Mouse (Mus musculus) thymus, adult 2 months (tissue): ENCODE measurements at regions not wholly inside any gene's neighbourhood (a gene's known extent, or its start where the extent isn't known, plus 50 kb on each side); places are given as distances from the start of the nearest gene placed in this dataset.
"Not testable (repeated sequence)": the region's sequence is repeated elsewhere in the genome, so short reads cannot be mapped to it uniquely, and the experiment has no call there.

Experiments
- DNase-seq: peaks from one replicate; pipeline ENCODE4 v3.0.0; 2021
- H3K27ac ChIP-seq: fragments of 200-500 bp; 2 replicates; pipeline ENCODE4 v1.5.1; 2012; ENCODE audit warnings: low read length, control low read depth; ENCODE audit not compliant: control insufficient read depth, insufficient read depth
- H3K27me3 ChIP-seq: fragments of 200-500 bp; 2 replicates; pipeline ENCODE4 v1.6.1; 2012; ENCODE audit warnings: mild to moderate bottlenecking, low read length, moderate library complexity, mixed read lengths; ENCODE audit not compliant: control insufficient read depth, insufficient read depth
- H3K36me3 ChIP-seq: fragments of 200-500 bp; 2 replicates; pipeline ENCODE4 v1.6.1; 2012; ENCODE audit warnings: mild to moderate bottlenecking, low read length, moderate library complexity; ENCODE audit not compliant: control insufficient read depth, insufficient read depth
- H3K4me1 ChIP-seq: fragments of 200-500 bp; replicated peaks from 2 replicates; pipeline ENCODE4 v1.6.1; 2012; ENCODE audit warnings: low read length; ENCODE audit not compliant: control insufficient read depth, insufficient read depth
- H3K4me3 ChIP-seq: fragments of 200-500 bp; 2 replicates; pipeline ENCODE4 v1.5.1; 2012; ENCODE audit warnings: mild to moderate bottlenecking, low read length, control low read depth, moderate library complexity; ENCODE audit not compliant: control insufficient read depth, insufficient read depth
- CTCF ChIP-seq: fragments of 200-500 bp; IDR thresholded peaks from 2 replicates; pipeline ENCODE4 v1.5.1; 2012; ENCODE audit warnings: mild to moderate bottlenecking, control low read depth, low read length, moderate library complexity, borderline replicate concordance; ENCODE audit not compliant: control insufficient read depth, poor library complexity, insufficient read depth; ENCODE audit errors: extremely low read depth
- POLR2A ChIP-seq: fragments of 200-500 bp; IDR thresholded peaks from 2 replicates; pipeline ENCODE4 v1.6.1; 2012; ENCODE audit warnings: mild to moderate bottlenecking, low read length, control low read depth, moderate library complexity; ENCODE audit not compliant: control insufficient read depth, poor library complexity, insufficient read depth; ENCODE audit errors: extremely low read depth
- WGBS: fragments of 180-500 bp; shearing (Covaris S2); methylation state at CpG from one replicate; pipeline ENCODE4 v1.1.7; 2018; 5-methylcytosine and 5-hydroxymethylcytosine counted together

DNA sequence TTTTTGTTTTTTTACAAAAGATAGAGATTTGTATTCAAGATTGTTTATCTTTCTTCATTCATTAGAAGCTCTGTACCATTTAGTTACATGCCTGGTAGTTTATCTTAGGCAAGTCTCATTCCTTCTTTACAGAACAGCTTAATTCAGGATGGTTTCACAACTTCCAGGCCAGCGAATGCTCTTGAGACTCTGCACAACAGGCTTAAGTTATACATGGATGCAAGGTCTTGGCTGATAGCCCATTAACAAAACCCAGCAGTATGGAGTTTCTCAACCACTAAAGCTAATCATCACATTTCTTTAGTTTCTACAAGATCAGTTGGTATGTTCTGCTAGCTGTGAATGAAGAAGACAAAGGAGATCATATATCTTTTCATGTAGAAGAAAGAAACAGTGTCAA, 272.9 kb upstream of the Slc10a2 start:
- Histone ChIP-seq H3K27me3 (no peaks in the 10 kb centered on the region), H3K36me3 (no peaks in the 10 kb centered on the region), H3K27ac (no peak overlapping the region), H3K4me1 (no peaks in the 10 kb centered on the region), H3K4me3 (no peak overlapping the region)
- TF ChIP-seq POLR2A, result no peak
- no peak for TF ChIP-seq CTCF
- DNase-seq, result no peak
- 95% methylated on average over 1 of the region's 1 CpGs for WGBS

DNA sequence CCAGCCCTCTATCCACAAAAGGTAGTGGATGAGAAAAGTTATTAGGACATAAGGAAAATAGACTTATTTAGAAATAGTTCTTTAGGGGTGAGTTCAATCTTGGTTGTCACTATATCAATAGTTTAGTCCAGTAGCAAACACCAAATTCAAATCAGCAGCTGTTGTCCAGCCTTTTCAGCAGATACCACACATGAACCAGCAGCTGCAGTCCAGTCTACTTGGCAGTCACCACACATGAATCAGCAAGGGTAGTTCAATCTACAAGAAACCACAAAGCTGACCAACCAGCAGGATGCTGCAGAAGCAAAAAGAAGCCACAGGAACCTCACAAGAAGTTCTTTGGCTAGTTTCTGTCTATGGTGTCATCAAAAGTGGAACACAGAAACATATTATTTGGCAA, 234.8 kb upstream of the Slc10a2 start:
- no peaks in the 10 kb centered on the region for H3K4me1 ChIP-seq
- H3K27ac ChIP-seq, result no peak overlapping the region
- no peak overlapping the region for H3K4me3 ChIP-seq
- TF ChIP-seq CTCF, result no peak
- TF ChIP-seq POLR2A, result no peak
- DNase-seq, result no peak
- no peaks in the 10 kb centered on the region for H3K27me3 ChIP-seq
- H3K36me3 ChIP-seq, result no peaks in the 10 kb centered on the region

DNA sequence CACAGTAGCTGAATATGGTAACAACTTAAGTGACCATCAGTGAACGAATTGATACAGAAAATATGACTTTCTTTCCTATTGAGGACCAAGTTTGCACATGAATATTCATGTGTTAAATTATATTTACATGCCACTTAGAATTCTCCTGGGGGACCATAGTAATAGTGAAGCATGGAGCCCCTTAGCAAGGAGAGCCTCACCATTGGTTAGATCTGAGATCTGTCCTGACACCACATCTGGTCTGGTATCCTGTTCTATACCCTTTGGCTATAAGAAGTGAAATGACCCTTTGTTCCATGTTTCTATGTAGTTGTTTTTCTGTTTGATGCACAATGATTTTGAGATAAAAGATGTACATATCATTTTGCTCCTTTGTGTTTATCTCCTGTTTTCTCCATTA, 209.4 kb upstream of the Slc10a2 start:
- Histone ChIP-seq H3K4me1 (no peaks in the 10 kb centered on the region), H3K27me3 (no peaks in the 10 kb centered on the region), H3K36me3 (no peaks in the 10 kb centered on the region), H3K27ac (no peak overlapping the region), H3K4me3 (no peak overlapping the region)
- no peak for TF ChIP-seq POLR2A
- no peak for TF ChIP-seq CTCF
- no peak for DNase-seq
- WGBS, result 84% methylated on average over 1 of the region's 1 CpGs

DNA sequence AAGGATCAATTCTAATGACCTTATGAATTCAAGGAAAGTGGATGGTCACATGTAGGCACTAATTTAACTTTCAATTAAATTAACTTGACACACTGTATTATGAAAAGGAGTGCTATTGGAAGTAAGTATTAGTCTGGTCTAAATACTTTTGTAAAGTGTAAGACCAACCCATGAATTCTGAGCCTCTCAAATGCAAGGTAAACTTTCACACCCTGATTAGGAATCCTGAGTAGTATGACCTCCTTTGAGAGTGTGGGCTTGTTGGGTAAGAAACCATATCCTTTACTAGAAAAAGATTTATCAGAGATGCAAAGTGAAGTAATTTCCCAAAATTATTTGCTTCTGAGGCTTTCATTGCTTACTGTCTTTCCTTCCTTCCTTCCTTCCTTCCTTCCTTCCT, 194.8 kb upstream of the Slc10a2 start:
- Histone ChIP-seq H3K27me3 (no peaks in the 10 kb centered on the region), H3K4me1 (no peaks in the 10 kb centered on the region), H3K27ac (no peak overlapping the region), H3K4me3 (no peak overlapping the region), H3K36me3 (no peaks in the 10 kb centered on the region)
- no peak for DNase-seq
- TF ChIP-seq CTCF (no peak), POLR2A (no peak)

DNA sequence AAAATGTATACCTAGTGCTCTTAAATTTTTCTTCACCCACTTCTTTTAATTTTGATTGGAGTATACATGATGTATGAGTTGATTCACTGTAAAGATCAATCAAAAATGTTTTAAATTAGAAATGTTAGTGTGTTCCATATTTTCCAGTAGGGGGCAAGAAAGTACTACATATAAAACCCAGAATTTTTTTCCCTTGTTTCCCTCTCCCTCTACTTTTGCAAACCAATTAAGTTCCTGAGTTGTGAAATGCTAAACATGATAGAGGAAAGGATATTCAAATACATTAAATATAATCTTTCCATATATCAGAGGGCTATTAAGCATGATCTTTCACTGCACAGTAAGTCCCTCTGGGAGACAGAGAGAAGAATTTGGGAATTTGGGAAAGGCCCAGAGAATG, 192.0 kb upstream of the Slc10a2 start:
- TF ChIP-seq POLR2A (no peak), CTCF (no peak)
- no peaks in the 10 kb centered on the region for H3K27me3 ChIP-seq
- no peaks in the 10 kb centered on the region for H3K36me3 ChIP-seq
- H3K4me3 ChIP-seq, result no peak overlapping the region
- no peak overlapping the region for H3K27ac ChIP-seq
- DNase-seq, result no peak
- no peaks in the 10 kb centered on the region for H3K4me1 ChIP-seq

DNA sequence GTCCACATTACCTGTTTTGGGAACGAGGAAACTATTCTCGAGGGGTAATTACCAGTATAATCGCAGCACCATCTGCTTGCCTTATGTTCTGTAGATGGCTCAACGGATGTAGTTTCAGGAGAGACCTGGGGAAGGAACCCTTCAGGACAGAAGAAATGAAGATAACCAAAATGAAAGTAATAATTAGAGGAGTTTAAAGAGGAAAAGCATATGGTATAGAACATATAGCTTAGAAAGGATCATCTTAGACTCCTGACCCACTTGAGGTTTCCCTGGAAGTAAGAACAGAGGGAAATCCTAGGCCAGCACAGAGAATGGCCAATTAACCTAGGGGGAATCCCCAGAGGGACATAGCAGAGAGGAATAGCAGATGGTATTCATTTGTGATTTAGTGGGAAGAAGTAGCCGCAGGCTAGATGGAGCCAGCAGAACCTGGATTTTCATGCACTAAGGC, 180.6 kb upstream of the Slc10a2 start:
- Histone ChIP-seq H3K36me3 (no peaks in the 10 kb centered on the region), H3K4me1 (no peaks in the 10 kb centered on the region), H3K27ac (no peak overlapping the region), H3K27me3 (no peaks in the 10 kb centered on the region), H3K4me3 (no peak overlapping the region)
- 94% methylated on average over 5 of the region's 5 CpGs for WGBS
- TF ChIP-seq POLR2A (no peak), CTCF (no peak)
- DNase-seq, result no peak

DNA sequence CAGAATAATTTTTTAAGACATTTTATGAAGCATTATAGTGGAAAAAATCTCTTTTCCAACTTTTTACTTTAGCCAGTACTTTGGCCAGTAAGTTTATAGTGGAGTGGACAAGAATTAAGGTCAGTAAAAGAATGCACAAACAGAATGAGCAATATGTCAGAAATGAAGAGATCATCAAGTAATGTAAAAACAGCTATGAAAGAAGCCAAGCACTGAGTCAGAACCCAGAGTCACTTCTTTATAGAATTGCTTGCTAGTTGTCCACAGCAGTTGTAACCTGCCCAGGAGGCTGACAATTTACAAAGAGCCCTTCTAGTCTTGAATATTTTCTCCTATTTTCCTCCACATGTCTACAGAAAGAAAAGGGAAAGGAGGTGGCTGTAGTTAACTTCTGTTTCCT, 178.6 kb upstream of the Slc10a2 start:
- Histone ChIP-seq H3K4me1 (no peaks in the 10 kb centered on the region), H3K27me3 (no peaks in the 10 kb centered on the region), H3K27ac (no peak overlapping the region), H3K36me3 (no peaks in the 10 kb centered on the region), H3K4me3 (no peak overlapping the region)
- no peak for DNase-seq
- TF ChIP-seq CTCF (no peak), POLR2A (no peak)

DNA sequence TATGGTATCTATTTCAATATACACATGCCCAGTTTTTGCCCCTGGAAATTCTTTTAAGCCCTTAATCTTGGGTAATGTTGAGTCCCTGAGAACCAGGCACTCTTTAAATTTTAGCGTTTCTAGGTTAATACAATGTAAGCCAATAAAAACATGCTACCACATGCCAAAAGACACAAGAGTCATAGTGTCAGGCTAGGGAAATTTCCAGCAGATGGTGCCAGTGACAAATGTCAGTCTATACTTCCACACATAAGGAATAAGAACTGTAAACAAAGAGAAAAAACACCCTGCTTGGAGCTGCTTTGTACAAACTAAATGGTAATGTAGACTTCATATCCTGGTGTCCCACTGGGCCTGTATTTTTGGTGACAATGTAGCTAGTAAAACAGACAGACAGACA, 157.2 kb upstream of the Slc10a2 start:
- Histone ChIP-seq H3K27ac (no peak overlapping the region), H3K36me3 (no peaks in the 10 kb centered on the region), H3K4me1 (no peaks in the 10 kb centered on the region), H3K4me3 (no peak overlapping the region), H3K27me3 (no peaks in the 10 kb centered on the region)
- WGBS, result 82% methylated on average over 1 of the region's 1 CpGs
- DNase-seq, result no peak
- TF ChIP-seq CTCF (no peak), POLR2A (no peak)

DNA sequence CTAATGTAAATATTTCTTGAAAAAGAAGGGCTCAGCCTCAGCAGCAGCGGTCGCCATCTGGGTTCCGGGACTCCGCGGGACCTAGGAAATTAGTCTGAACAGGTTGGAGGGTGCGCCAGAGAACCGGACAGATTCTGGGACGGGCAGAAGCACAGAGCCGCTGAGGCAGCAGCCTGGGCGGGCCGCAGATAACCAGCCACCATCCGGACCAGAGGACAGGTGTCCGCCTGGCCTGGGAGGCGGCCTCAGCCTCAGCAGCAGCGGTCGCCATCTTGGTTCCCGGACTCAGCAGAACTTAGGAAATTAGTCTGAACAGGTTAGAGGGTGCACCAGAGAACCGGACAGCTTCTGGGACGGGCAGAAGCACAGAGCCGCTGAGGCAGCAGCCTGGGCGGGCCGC, 136.7 kb upstream of the Slc10a2 start:
- peak; percentile 21 for DNase-seq
- not testable (repeated sequence) for H3K27ac ChIP-seq, H3K4me1 ChIP-seq, H3K4me3 ChIP-seq, H3K27me3 ChIP-seq, H3K36me3 ChIP-seq
- WGBS, result 96% methylated on average over 22 of the region's 22 CpGs
